Mouse (Mus musculus): ENCODE measurements around the gene Fbxo22.

GRCm38 (mm10) chr9:55198260-55198659, 10.5 kb upstream of the Fbxo22 start:
- TF ChIP-seq CTCF (IDR thresholded peaks at IDR 0.05; ENCODE audit: low read depth) (no peak), EP300 (IDR thresholded peaks at IDR 0.05; ENCODE audit: low read depth) (no peak)
